Mouse (Mus musculus): ENCODE results near the gene Zbtb22.

DNA sequence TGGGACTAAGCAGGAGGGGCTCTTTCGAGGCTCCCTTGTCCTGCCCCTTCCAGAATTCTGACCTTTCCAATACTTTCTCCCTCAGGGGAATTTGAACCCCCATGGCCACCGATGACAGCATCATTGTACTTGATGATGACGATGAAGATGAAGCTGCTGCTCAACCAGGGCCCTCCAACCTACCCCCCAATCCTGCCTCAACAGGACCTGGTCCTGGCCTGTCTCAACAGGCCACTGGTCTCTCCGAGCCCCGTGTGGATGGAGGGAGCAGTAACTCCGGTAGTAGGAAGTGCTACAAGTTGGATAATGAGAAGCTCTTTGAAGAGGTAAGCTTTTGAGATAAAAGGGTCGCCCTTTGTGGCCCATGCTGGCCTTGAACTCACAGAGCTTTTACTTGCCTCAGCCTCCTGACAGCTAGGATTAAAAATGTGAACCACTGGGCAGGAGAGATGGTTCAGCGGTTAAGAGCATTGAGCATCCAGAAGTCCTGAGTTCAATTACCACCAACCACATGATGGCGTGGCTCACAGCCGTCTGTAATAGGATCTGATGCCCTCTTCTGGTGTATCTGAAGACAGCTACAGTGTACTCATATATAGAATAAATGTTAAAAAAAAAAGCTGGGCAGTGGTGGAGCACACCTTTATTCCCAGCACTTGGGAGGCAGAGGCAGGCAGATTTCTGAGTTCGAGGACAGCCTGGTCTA lies 5.2 kb upstream of the Zbtb22 start:
- no peak for TF ChIP-seq CTCF (IDR thresholded peaks at IDR 0.05; ENCODE audit: extremely low read depth, insufficient read depth, insufficient read length, insufficient replicate concordance)
- TF ChIP-seq POLR2A (IDR thresholded peaks at IDR 0.05; ENCODE audit: low read depth, low read length) = no peak

Measured in spleen, adult 2 months (tissue).